Mouse (Mus musculus): ENCODE measurements around the gene Nr2c1.

Gene Nr2c1

GRCm38 (mm10) chr10:94147756-94148531 is at the start of gene Nr2c1:
Gene Nr2c1 (plus strand): TSS chr10:94148023.
- DNase-seq (ENCODE audit: extremely low spot score, low read depth, low spot score): no peak

- no peak for DNase-seq (ENCODE audit: extremely low spot score, low read depth, low spot score)
These were observed 49.7 kb upstream of the Nr2c1 start for GRCm38 (mm10) chr10:94098100-94098499.

- DNase-seq (ENCODE audit: extremely low spot score, low read depth, low spot score): no peak
These were observed 42.3 kb upstream of the Nr2c1 start for GRCm38 (mm10) chr10:94105498-94105897.

GRCm38 (mm10) chr10:94107168-94107567 is 40.7 kb upstream of the Nr2c1 start:
- DNase-seq (ENCODE audit: extremely low spot score, low read depth, low spot score): no peak

GRCm38 (mm10) chr10:94107607-94108006 is 40.2 kb upstream of the Nr2c1 start:
- DNase-seq (ENCODE audit: extremely low spot score, low read depth, low spot score): no peak

- no peak for DNase-seq (ENCODE audit: extremely low spot score, low read depth, low spot score)
These were observed 39.0 kb upstream of the Nr2c1 start for GRCm38 (mm10) chr10:94108791-94109190.

DNA sequence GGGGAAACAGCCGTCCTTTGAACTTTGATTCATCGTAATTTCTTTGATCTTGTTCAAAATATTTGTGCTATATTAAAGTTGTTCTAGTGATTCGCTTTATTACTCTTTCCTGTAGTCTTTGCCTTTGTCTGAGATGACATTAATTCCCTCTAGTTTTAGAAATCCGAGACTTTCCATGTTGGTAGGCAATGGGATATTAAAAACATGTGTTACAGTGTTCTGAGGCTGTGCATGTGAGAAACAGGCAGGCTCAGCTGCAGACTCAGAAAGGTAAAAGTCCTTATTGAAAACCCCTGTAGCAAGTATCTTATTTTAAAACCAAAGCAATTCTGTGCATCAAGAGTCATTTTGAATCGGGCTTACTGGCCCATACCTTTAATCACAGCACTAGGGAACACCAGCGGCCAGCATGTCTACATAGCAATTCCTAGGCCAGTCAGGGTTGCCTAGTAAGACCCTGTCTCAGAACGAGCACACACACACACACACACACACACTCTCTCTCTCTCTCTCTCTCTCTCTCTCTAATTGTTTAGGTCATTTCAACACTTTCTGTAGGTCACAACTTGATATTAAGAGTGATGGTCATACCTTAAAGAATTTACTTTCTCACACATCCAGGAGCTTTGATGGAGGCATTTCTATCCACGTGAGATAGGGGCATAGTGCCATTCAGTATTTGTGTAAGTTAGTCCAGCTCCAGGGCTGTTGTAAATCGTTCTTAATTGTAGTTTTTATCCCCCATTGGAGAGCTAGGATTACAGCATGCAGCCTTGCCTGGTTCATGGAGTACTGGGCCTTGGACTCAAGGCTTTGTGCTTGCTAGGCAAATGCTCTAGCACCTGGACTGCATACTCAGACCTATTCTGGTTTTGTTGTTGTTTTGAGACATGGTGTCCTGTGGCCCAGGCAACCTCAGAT is 36.7 kb upstream of the Nr2c1 start:
- DNase-seq (ENCODE audit: extremely low spot score, low read depth, low spot score): peak; percentile 91

GRCm38 (mm10) chr10:94112207-94112606 is 35.6 kb upstream of the Nr2c1 start:
- DNase-seq (ENCODE audit: extremely low spot score, low read depth, low spot score): no peak

GRCm38 (mm10) chr10:94115893-94116599 is 31.8 kb upstream of the Nr2c1 start:
- DNase-seq (ENCODE audit: extremely low spot score, low read depth, low spot score): peak; percentile 62

DNA sequence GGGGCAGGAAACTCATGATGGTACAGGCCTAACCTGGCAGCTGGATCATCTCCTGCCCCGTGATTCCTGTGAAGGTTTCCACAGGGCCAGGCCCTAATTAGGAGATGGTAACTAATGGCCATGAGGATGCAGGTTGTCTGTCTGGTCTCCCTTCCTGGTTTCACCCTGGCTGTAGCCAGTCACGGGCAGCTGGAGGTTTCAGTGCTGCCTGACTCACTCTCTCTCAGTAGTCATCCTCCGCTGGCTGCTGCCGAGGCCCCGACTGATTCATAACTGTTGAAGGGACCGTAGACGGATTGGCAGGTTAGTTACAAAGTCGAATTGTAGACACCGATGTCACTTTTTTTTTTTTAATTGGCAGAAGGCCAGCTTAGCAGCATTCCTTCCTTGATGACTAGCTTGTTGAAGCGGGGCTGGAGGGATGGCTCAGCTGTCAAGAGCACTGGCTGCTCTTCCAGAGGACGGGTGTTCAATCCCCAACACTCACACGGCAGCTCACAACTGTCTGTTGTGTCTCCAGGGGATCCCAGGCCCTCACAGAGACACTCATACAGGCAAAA is 31.0 kb upstream of the Nr2c1 start:
- no peak for DNase-seq (ENCODE audit: extremely low spot score, low read depth, low spot score)

DNA sequence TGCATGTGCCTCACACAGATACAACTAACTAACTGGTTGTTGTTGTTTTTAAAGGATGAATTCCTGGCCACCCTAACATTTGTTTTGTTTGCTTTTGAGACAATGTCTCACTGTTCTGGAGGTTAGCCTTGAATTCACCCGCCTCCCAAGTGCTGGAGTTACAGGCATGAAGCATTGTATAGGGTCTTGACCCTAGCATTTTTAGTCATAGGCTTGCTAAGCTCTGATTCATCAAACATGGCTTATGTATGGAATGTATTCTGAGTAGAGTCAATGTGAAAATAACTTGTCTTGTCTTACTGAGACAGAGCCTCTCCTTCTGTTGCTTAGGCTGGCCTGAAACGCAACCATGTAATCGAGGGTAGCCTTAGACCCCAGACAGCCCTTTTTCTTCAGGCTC is 29.9 kb upstream of the Nr2c1 start:
- no peak for DNase-seq (ENCODE audit: extremely low spot score, low read depth, low spot score)

- no peak for DNase-seq (ENCODE audit: extremely low spot score, low read depth, low spot score)
These were observed 28.8 kb upstream of the Nr2c1 start for GRCm38 (mm10) chr10:94118993-94119392.

- DNase-seq (ENCODE audit: extremely low spot score, low read depth, low spot score): no peak
These were observed 27.1 kb upstream of the Nr2c1 start for GRCm38 (mm10) chr10:94120676-94121075.

DNA sequence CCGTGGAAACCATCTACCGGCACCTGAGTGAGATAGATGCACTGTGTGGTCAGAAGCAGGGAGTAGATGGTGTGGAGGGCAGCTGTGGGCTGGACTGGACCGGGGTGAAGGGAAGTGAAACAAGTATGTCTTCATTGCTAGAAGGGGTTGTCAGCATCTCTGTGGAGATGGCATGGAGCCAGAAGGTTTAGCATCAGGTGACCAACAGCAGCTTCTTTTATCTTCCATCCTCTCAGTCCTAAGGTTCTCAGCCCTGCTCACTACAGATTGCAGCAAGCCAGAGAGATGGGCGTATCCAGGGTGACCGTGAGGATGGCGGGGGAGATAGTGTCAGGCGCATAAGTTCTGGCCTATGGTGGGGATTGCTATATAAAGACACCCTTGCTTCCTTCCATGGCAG is 25.2 kb upstream of the Nr2c1 start:
- no peak for DNase-seq (ENCODE audit: extremely low spot score, low read depth, low spot score)

DNA sequence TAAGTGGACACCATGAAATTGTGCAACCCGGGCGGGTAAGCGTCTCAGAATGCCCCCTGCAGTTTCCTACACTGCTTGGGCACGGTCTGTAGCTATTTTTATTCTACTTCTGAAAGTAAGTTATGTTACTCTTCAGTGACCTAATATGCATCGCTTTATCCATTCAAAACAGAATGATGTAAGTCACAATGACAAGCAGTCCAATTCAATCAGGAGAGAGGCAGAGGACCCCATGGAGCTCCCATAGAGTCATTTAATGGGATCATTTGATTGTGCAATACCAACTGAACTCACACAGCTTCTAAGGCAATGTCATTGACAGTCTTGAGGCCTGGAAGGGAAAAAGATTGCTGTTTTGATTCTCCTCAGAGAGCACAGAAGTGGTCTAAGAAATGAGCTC is 24.2 kb upstream of the Nr2c1 start:
- no peak for DNase-seq (ENCODE audit: extremely low spot score, low read depth, low spot score)

GRCm38 (mm10) chr10:94124376-94124775 is 23.4 kb upstream of the Nr2c1 start:
- no peak for DNase-seq (ENCODE audit: extremely low spot score, low read depth, low spot score)

- no peak for DNase-seq (ENCODE audit: extremely low spot score, low read depth, low spot score)
These were observed 18.1 kb upstream of the Nr2c1 start for GRCm38 (mm10) chr10:94129680-94130119.

DNA sequence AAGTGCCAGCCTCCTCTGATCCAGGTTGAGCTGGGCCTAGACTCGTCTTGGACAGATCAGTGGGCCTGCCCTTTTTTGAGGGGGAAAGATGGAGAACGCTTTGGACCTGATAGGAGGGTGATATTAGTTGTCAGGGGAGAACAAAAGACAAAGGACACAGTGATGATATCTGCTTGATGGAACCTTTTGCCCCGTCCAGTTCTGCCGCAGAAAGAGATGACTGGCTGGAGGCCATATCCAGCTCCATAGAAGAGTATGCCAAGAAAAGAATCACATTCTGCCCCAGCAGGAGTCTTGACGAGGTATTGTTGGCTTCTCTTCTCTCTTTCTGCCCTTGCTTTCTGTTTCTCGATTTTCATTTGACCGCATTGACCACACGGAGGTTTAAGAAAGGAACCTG is 14.7 kb upstream of the Nr2c1 start:
- DNase-seq (ENCODE audit: extremely low spot score, low read depth, low spot score): no peak

- DNase-seq (ENCODE audit: extremely low spot score, low read depth, low spot score): no peak
These were observed 14.1 kb upstream of the Nr2c1 start for GRCm38 (mm10) chr10:94133674-94134073.

DNA sequence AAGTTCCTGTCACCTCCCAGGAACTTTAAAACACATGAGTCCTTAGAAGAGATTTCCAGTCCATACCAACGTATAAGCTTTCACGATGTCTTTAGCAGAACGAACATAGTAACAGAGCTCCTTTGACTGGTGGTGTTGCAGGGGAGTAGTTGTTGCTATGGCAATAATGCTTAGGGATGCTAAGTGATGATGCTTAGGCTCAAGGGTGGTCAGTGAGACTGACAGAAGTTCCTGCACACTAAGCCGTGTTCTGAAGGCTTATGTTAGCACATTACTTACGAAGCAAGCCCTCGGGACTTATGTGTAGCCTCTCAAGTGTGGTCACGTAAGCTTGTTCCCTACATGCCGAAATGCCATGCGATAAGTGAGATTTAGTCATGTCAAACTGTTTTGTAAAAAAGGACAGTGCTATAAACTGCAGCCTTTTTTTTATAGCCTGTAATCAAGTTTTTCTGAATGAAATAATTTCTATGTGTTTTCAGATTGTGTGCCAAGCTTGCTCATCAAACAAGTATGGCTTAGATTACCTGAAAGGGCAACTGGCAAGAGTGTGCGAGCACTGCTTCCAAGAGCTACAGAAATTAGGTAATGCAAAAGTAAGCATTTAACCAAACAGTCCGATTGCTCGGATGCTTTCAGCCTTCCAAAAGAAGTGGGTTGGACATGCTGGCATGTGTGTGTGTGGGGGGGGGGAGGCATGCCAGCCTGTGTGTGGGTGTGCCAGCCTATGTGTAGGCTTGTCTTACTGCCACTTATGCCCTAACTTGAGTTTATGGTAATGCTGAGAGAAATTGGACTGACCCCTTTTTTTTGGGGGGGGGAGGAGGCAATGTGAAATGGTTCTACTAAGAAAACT is 13.1 kb upstream of the Nr2c1 start:
- no peak for DNase-seq (ENCODE audit: extremely low spot score, low read depth, low spot score)

All from hindlimb bud, embryonic 11.5 days (tissue).